Mouse (Mus musculus) thymus, postnatal 25 days (tissue): ENCODE data around the gene Rhoh.

Experiments
- DNase-seq: peaks from one replicate; pipeline ENCODE4 v3.0.0; 2022

Rhoh gene

GRCm38 (mm10) chr5:65860281-65861000 is 572 bp upstream of the Rhoh start:
- peak; percentile 66 for DNase-seq

- DNase-seq = no peak
Observed at GRCm38 (mm10) chr5:65862217-65862927, 1.4 kb downstream of the Rhoh start.

- DNase-seq = peak; percentile 91
Observed at GRCm38 (mm10) chr5:65863349-65863749, 2.3 kb downstream of the Rhoh start.

- DNase-seq = no peak
Observed at GRCm38 (mm10) chr5:65864486-65864885, 3.5 kb downstream of the Rhoh start.

- DNase-seq = no peak
Observed at GRCm38 (mm10) chr5:65864946-65865345, 3.9 kb downstream of the Rhoh start.

- no peak for DNase-seq
Observed at GRCm38 (mm10) chr5:65866591-65866990, 5.6 kb downstream of the Rhoh start.

- peak; percentile 53 for DNase-seq
Observed at GRCm38 (mm10) chr5:65867380-65868116, 6.5 kb downstream of the Rhoh start.

GRCm38 (mm10) chr5:65868419-65868818 is 7.4 kb downstream of the Rhoh start:
- DNase-seq = no peak

GRCm38 (mm10) chr5:65869660-65870059 is 8.6 kb downstream of the Rhoh start:
- no peak for DNase-seq

GRCm38 (mm10) chr5:65871276-65871875 is 10.4 kb downstream of the Rhoh start:
- no peak for DNase-seq

- no peak for DNase-seq
Observed at GRCm38 (mm10) chr5:65873212-65873611, 12.2 kb downstream of the Rhoh start.

- DNase-seq = no peak
Observed at GRCm38 (mm10) chr5:65875269-65875668, 14.3 kb downstream of the Rhoh start.

GRCm38 (mm10) chr5:65878367-65878766 is 17.4 kb downstream of the Rhoh start:
- no peak for DNase-seq

- DNase-seq = no peak
Observed at GRCm38 (mm10) chr5:65881254-65881653, 20.2 kb downstream of the Rhoh start.

GRCm38 (mm10) chr5:65882476-65883205 is 21.6 kb downstream of the Rhoh start:
- DNase-seq = no peak

GRCm38 (mm10) chr5:65883355-65883754 is 22.3 kb downstream of the Rhoh start:
- DNase-seq = no peak

- no peak for DNase-seq
Observed at GRCm38 (mm10) chr5:65885699-65886443, 24.9 kb downstream of the Rhoh start.

GRCm38 (mm10) chr5:65888102-65888501 is 27.1 kb downstream of the Rhoh start:
- DNase-seq = no peak

GRCm38 (mm10) chr5:65888998-65889397 is 28.0 kb downstream of the Rhoh start:
- no peak for DNase-seq

GRCm38 (mm10) chr5:65891251-65891826 is 30.3 kb downstream of the Rhoh start:
- DNase-seq = no peak

GRCm38 (mm10) chr5:65895121-65895692 is 34.2 kb downstream of the Rhoh start:
- DNase-seq = no peak
